In genomic region chr4:88032151-88033098, GRCm38 (mm10) we compare ENCODE assay signal across 8 mouse cellular contexts. TPM values are rescaled to one million over a fixed set of nuclear protein-coding genes. Genes with fewer than 3 reads are reported as not detected.
DNase-seq lines count a peak whose midpoint lies in the region; ATAC-seq and TF ChIP-seq lines count a peak whose summit lies in the region.

No protein-coding gene starts in this region.

- peak overlapping the region; percentile 64 for H3K4me3 ChIP-seq in C2C12 (ENCODE audit: insufficient read depth, poor library complexity, severe bottlenecking)
- peak overlapping the region; percentile 80 for H3K4me3 ChIP-seq in embryonic facial prominence, embryonic 14.5 days (ENCODE audit: low read depth, low read length)
- peak overlapping the region; percentile 76 for H3K4me3 ChIP-seq in heart, embryonic 12.5 days
- H3K4me3 ChIP-seq in kidney, postnatal 0 days (replicated peaks; ENCODE audit: low read depth, low read length): peak overlapping the region; percentile 83
- peak overlapping the region; percentile 87 for H3K4me3 ChIP-seq in liver, embryonic 12.5 days
- H3K4me3 ChIP-seq in testis, adult 2 months (ENCODE audit: control insufficient read depth, low read depth, low read length): peak overlapping the region; percentile 82

- H3K79me2 ChIP-seq in C2C12 (ENCODE audit: control insufficient read depth, insufficient read depth): peaks cover 14% of the 10 kb centered on the region

- no peaks in the 10 kb centered on the region for H3K36me3 ChIP-seq in C2C12 (ENCODE audit: control insufficient read depth, insufficient read depth)
- peaks cover 13% of the 10 kb centered on the region; the same call in 1 of the 2 replicates for H3K36me3 ChIP-seq in embryonic facial prominence, embryonic 14.5 days (ENCODE audit: control insufficient read depth, insufficient read depth, low read length)
- H3K36me3 ChIP-seq in heart, embryonic 12.5 days: 0 out of 2 replicates have a peak, but pooled peaks cover 3% of the 10 kb centered on the region
- H3K36me3 ChIP-seq in kidney, postnatal 0 days (ENCODE audit: insufficient read depth, low read length): no peaks in the 10 kb centered on the region
- peaks cover 5% of the 10 kb centered on the region; the same call in 1 of the 2 replicates for H3K36me3 ChIP-seq in liver, embryonic 12.5 days
- H3K36me3 ChIP-seq in testis, adult 2 months (ENCODE audit: control insufficient read depth, insufficient read depth, low read length): no peaks in the 10 kb centered on the region

- H3K27ac ChIP-seq in embryonic facial prominence, embryonic 14.5 days (replicated peaks; ENCODE audit: low read depth, low read length): peak overlapping the region; percentile 95
- peak overlapping the region; percentile 91 for H3K27ac ChIP-seq in heart, embryonic 12.5 days (ENCODE audit: poor library complexity, severe bottlenecking)
- H3K27ac ChIP-seq in kidney, postnatal 0 days: peak overlapping the region; percentile 87
- H3K27ac ChIP-seq in liver, embryonic 12.5 days: peak overlapping the region; percentile 90
- H3K27ac ChIP-seq in testis, adult 2 months (ENCODE audit: control insufficient read depth, insufficient read depth, low read depth, low read length): no peak overlapping the region

- H3K4me2 ChIP-seq in embryonic facial prominence, embryonic 14.5 days (ENCODE audit: low read depth, low read length): peak overlapping the region; percentile 92
- peak overlapping the region; percentile 94 for H3K4me2 ChIP-seq in heart, embryonic 12.5 days
- peak overlapping the region; percentile 91 for H3K4me2 ChIP-seq in kidney, postnatal 0 days (ENCODE audit: low read length)
- H3K4me2 ChIP-seq in liver, embryonic 12.5 days: peak overlapping the region; percentile 99

- no peak for TF ChIP-seq POLR2A in testis, adult 2 months (IDR thresholded peaks at IDR 0.05; ENCODE audit: control insufficient read depth, low read depth, low read length)

- H3K79me3 ChIP-seq in C2C12 (ENCODE audit: low read depth): no peaks in the 10 kb centered on the region

- no peak for TF ChIP-seq CTCF in C2C12 (IDR thresholded peaks at IDR 0.05; ENCODE audit: control insufficient read depth, insufficient read depth, insufficient read length)
- no peak; the same call in 1 of the 2 replicates for TF ChIP-seq CTCF in kidney, postnatal 0 days (IDR thresholded peaks at IDR 0.05; ENCODE audit: low read depth)
- no peak for TF ChIP-seq CTCF in testis, adult 2 months (IDR thresholded peaks at IDR 0.05; ENCODE audit: control insufficient read depth, insufficient read depth, insufficient replicate concordance, low read depth, low read length)

- 0% methylated on average over 23 of the region's 100 CpGs for WGBS in embryonic facial prominence, embryonic 14.5 days
- WGBS in heart, embryonic 12.5 days: under 1% methylated on average over 78 of the region's 100 CpGs
- WGBS in kidney, postnatal 0 days: under 1% methylated on average over 61 of the region's 100 CpGs
- WGBS in liver, embryonic 12.5 days (ENCODE audit: insufficient replicate concordance): under 1% methylated on average over 74 of the region's 100 CpGs

- DNase-seq in adrenal gland, postnatal 25 days: peak; percentile 45
- DNase-seq in embryonic facial prominence, embryonic 14.5 days (ENCODE audit: low spot score): peak; percentile 81
- peak; percentile 35 for DNase-seq in kidney, postnatal 0 days (ENCODE audit: low spot score)
- peak; percentile 71 for DNase-seq in neural tube, embryonic 10.5 days (ENCODE audit: extremely low spot score, low spot score)

- H3K9me3 ChIP-seq in embryonic facial prominence, embryonic 14.5 days (ENCODE audit: control insufficient read depth, low read length): no peaks in the 10 kb centered on the region
- no peaks in the 10 kb centered on the region for H3K9me3 ChIP-seq in heart, embryonic 12.5 days (replicated peaks)
- no peaks in the 10 kb centered on the region for H3K9me3 ChIP-seq in kidney, postnatal 0 days (replicated peaks; ENCODE audit: low read length)
- H3K9me3 ChIP-seq in liver, embryonic 12.5 days (replicated peaks): no peaks in the 10 kb centered on the region

- ATAC-seq in embryonic facial prominence, embryonic 14.5 days (ENCODE audit: low read depth): peak; percentile 71
- ATAC-seq in heart, embryonic 12.5 days (ENCODE audit: insufficient number of reproducible peaks, low FRiP score): peak; percentile 75
- peak; percentile 70 for ATAC-seq in kidney, postnatal 0 days (replicated peaks; ENCODE audit: low FRiP score, low read depth)
- ATAC-seq in liver, embryonic 12.5 days: peak; percentile 68

- H3K9ac ChIP-seq in embryonic facial prominence, embryonic 14.5 days (ENCODE audit: low read depth, low read length): peak overlapping the region; percentile 91
- H3K9ac ChIP-seq in heart, embryonic 12.5 days: peak overlapping the region; percentile 83
- H3K9ac ChIP-seq in kidney, postnatal 0 days (ENCODE audit: low read depth, low read length): peak overlapping the region; percentile 69
- peak overlapping the region; percentile 82 for H3K9ac ChIP-seq in liver, embryonic 12.5 days

- H3K4me1 ChIP-seq in embryonic facial prominence, embryonic 14.5 days (ENCODE audit: control insufficient read depth, insufficient read depth, low read length): peaks cover 16% of the 10 kb centered on the region; the same call in 1 of the 2 replicates
- H3K4me1 ChIP-seq in heart, embryonic 12.5 days (replicated peaks): peaks cover 19% of the 10 kb centered on the region
- no peaks in the 10 kb centered on the region for H3K4me1 ChIP-seq in kidney, postnatal 0 days (replicated peaks; ENCODE audit: insufficient read depth, low read length)
- peaks cover 32% of the 10 kb centered on the region for H3K4me1 ChIP-seq in liver, embryonic 12.5 days
- H3K4me1 ChIP-seq in testis, adult 2 months (ENCODE audit: control insufficient read depth, insufficient read depth, low read length): peaks cover 23% of the 10 kb centered on the region

- peak overlapping the region; percentile 81 for H3ac ChIP-seq in C2C12 (ENCODE audit: control insufficient read depth, insufficient read length, low read depth)

- H3K27me3 ChIP-seq in C2C12 (ENCODE audit: control insufficient read depth, insufficient read depth, insufficient read length): no peaks in the 10 kb centered on the region
- H3K27me3 ChIP-seq in embryonic facial prominence, embryonic 14.5 days (replicated peaks; ENCODE audit: control insufficient read depth, insufficient read depth, low read length): no peaks in the 10 kb centered on the region; the same call in 1 of the 2 replicates
- no peaks in the 10 kb centered on the region for H3K27me3 ChIP-seq in heart, embryonic 12.5 days (replicated peaks)
- no peaks in the 10 kb centered on the region for H3K27me3 ChIP-seq in kidney, postnatal 0 days (ENCODE audit: insufficient read depth, low read length)
- peaks cover 17% of the 10 kb centered on the region for H3K27me3 ChIP-seq in liver, embryonic 12.5 days (replicated peaks)
- no peaks in the 10 kb centered on the region for H3K27me3 ChIP-seq in testis, adult 2 months (ENCODE audit: control insufficient read depth, insufficient read depth, low read length)

TF ChIP-seq in C2C12, 6 proteins besides CTCF, POLR2A, EP300 and RAD21:
- TF ChIP-seq CEBPB (IDR thresholded peaks at IDR 0.05; ENCODE audit: low read depth) (no peak), MYOD1 (IDR thresholded peaks at IDR 0.05; ENCODE audit: control insufficient read depth, insufficient read length, low read depth) (no peak), USF1 (IDR thresholded peaks at IDR 0.05; ENCODE audit: low read depth) (no peak), MAX (IDR thresholded peaks at IDR 0.05) (no peak), MYOG (IDR thresholded peaks at IDR 0.05; ENCODE audit: control insufficient read depth, extremely low read depth, insufficient read length) (no peak), FOSL1 (IDR thresholded peaks at IDR 0.05; ENCODE audit: insufficient read depth, low read length, poor library complexity, severe bottlenecking) (no peak)

RNA-seq across cellular contexts. Expression of gene Mllt3, which starts 0.7 kb away (rescaled TPM):
- 8.1 TPM for polyA plus RNA-seq in C2C12 (2012; fragmentation: generic; extraction: Trizol)
- 18.5 and 23.7 TPM in 2 replicates for total RNA-seq in adrenal gland, postnatal 25 days (2021)
- 47.6 and 55.0 TPM in 2 replicates for polyA plus RNA-seq in embryonic facial prominence, embryonic 14.5 days (2014; fragmentation: Nextera tagmentation; extraction: Ambion mirVana)
- 54.3 and 57.6 TPM in 2 replicates for polyA plus RNA-seq in heart, embryonic 12.5 days (2016; fragmentation: Nextera tagmentation; extraction: Ambion mirVana)
- polyA plus RNA-seq in kidney, postnatal 0 days (2015; fragmentation: Nextera tagmentation; extraction: Ambion mirVana): 28.7 and 28.9 TPM in 2 replicates
- polyA plus RNA-seq in liver, embryonic 12.5 days (2016; fragmentation: Nextera tagmentation; extraction: Ambion mirVana): 88.6 and 92.6 TPM in 2 replicates
- polyA plus RNA-seq in testis, adult 2 months (2012; rRNA removed): 8.3 and 8.4 TPM in 2 replicates
